Comparison of ENCODE assay signal across 8 mouse cellular contexts in genomic region chr9:56795721-56796655, GRCm38 (mm10). TPM values are rescaled to one million over a fixed set of nuclear protein-coding genes. Genes with fewer than 3 reads are reported as not detected.
DNase-seq lines count a peak whose midpoint lies in the region; ATAC-seq and TF ChIP-seq lines count a peak whose summit lies in the region.

TSS of gene Lingo1 (minus strand) at chr9:56796468.

- no peaks in the 10 kb centered on the region for H3K36me3 ChIP-seq in kidney, postnatal 0 days (ENCODE audit: insufficient read depth, low read length)
- H3K36me3 ChIP-seq in neural tube, embryonic 12.5 days: no peaks in the 10 kb centered on the region

- H3K27ac ChIP-seq in kidney, postnatal 0 days: no peak within 1 kb of the TSS
- peak within 1 kb of the TSS; percentile 98 for H3K27ac ChIP-seq in left cerebral cortex, adult 2 months
- H3K27ac ChIP-seq in neural tube, embryonic 12.5 days: peak within 1 kb of the TSS; percentile 60; the same call in 1 of the 2 replicates

- ATAC-seq in kidney, postnatal 0 days (replicated peaks; ENCODE audit: low FRiP score, low read depth): 0 out of 2 replicates have a peak, but pooled peaks have one; percentile 27
- peak; percentile 69 for ATAC-seq in neural tube, embryonic 12.5 days (ENCODE audit: low FRiP score, low read depth)
- ATAC-seq in megakaryocyte progenitor cell, adult 5-6 weeks (replicated peaks; ENCODE audit: poor library complexity): no peak

- H3K9ac ChIP-seq in kidney, postnatal 0 days (ENCODE audit: low read depth, low read length): no peak within 1 kb of the TSS
- peak within 1 kb of the TSS; percentile 61 for H3K9ac ChIP-seq in neural tube, embryonic 12.5 days

- H3K4me1 ChIP-seq in kidney, postnatal 0 days (replicated peaks; ENCODE audit: insufficient read depth, low read length): peaks cover 4% of the 10 kb centered on the region; the same call in 1 of the 2 replicates
- peaks cover 30% of the 10 kb centered on the region for H3K4me1 ChIP-seq in neural tube, embryonic 12.5 days

- H3K4me3 ChIP-seq in kidney, postnatal 0 days (replicated peaks; ENCODE audit: low read depth, low read length): peak within 1 kb of the TSS; percentile 48
- H3K4me3 ChIP-seq in left cerebral cortex, adult 2 months: peak within 1 kb of the TSS; percentile 70
- peak within 1 kb of the TSS; percentile 46 for H3K4me3 ChIP-seq in neural tube, embryonic 12.5 days

- peak within 1 kb of the TSS; percentile 85 for H3K4me2 ChIP-seq in kidney, postnatal 0 days (ENCODE audit: low read length)
- H3K4me2 ChIP-seq in neural tube, embryonic 12.5 days (replicated peaks): peak within 1 kb of the TSS; percentile 85

- TF ChIP-seq CTCF in kidney, postnatal 0 days (IDR thresholded peaks at IDR 0.05; ENCODE audit: low read depth): no peak
- TF ChIP-seq CTCF in left cerebral cortex, adult 2 months (IDR thresholded peaks at IDR 0.05): no peak

- no peaks in the 10 kb centered on the region for H3K9me3 ChIP-seq in kidney, postnatal 0 days (replicated peaks; ENCODE audit: low read length)
- H3K9me3 ChIP-seq in neural tube, embryonic 12.5 days: no peaks in the 10 kb centered on the region

- intact Hi-C loops in left cerebral cortex, adult 2 months (cut with DNase I): loop anchor here (5.0 kb wide), 2 partner anchors 59 to 139 kb away; no protein-coding TSS in a partner anchor

- DNase-seq in kidney, postnatal 0 days (ENCODE audit: low spot score): peak; percentile 18
- no peak for DNase-seq in kidney, adult 9 months
- DNase-seq in cerebellum, adult 8-10 months: peak; percentile 60
- DNase-seq in frontal cortex, postnatal 10 days (ENCODE audit: low spot score in 2 of 2): peak; percentile 67 to 70
- peak; percentile 81 to 83 for DNase-seq in left cerebral cortex, adult 2 months (ENCODE audit: extremely low spot score in 1 of 2, low spot score in 2 of 2)
- no peak for DNase-seq in spleen, postnatal 10 days (ENCODE audit: low spot score in 2 of 2)

- 1% methylated on average over 76 of the region's 88 CpGs for WGBS in kidney, postnatal 0 days
- WGBS in neural tube, embryonic 12.5 days: under 1% methylated on average over 87 of the region's 88 CpGs

- H3K27me3 ChIP-seq in kidney, postnatal 0 days (ENCODE audit: insufficient read depth, low read length): peaks cover 37% of the 10 kb centered on the region
- H3K27me3 ChIP-seq in neural tube, embryonic 12.5 days (replicated peaks): peaks cover 57% of the 10 kb centered on the region

RNA-seq across cellular contexts. Expression of gene Lingo1, which starts in this region (rescaled TPM):
- polyA plus RNA-seq in kidney, postnatal 0 days (2015; fragmentation: Nextera tagmentation; extraction: Ambion mirVana): 2.6 and 3.2 TPM in 2 replicates
- total RNA-seq in left cerebral cortex, adult 2 months (2021): 100 to 1,000 TPM; 481 to 504 TPM
- polyA plus RNA-seq in neural tube, embryonic 12.5 days (2016; fragmentation: Nextera tagmentation; extraction: Ambion mirVana): 44.2 and 47.8 TPM in 2 replicates
- not detected in 2 replicates for total RNA-seq in megakaryocyte progenitor cell, adult 5-6 weeks (2015)
- total RNA-seq in megakaryocyte progenitor cell, adult 5-6 weeks (2017): not detected in 2 replicates

Comparison
In these comparisons a context has a peak if more than half of its experiments do, and no peak if none do; other contexts are left out.
1. RNA of gene Lingo1 (total RNA-seq): 481 to 504 TPM in left cerebral cortex, adult 2 months; not detected in megakaryocyte progenitor cell, adult 5-6 weeks; every median in the first group is over 100 times any median in the second.
2. RNA of gene Lingo1 (polyA plus RNA-seq): 44.2 to 47.8 TPM in neural tube, embryonic 12.5 days; 2.6 to 3.2 TPM in kidney, postnatal 0 days; every median in the first group is over 10 times any median in the second.
3. DNase-seq: peak in kidney, postnatal 0 days (single experiment), cerebellum, adult 8-10 months (single experiment), frontal cortex, postnatal 10 days (2 of 2) and left cerebral cortex, adult 2 months (2 of 2); none in kidney, adult 9 months (single experiment) and spleen, postnatal 10 days (0 of 2).
4. Peak in every context shown above with its lines, with median percentiles within 50 percentile points of each other: H3K4me3 ChIP-seq.